Mouse (Mus musculus) hindbrain, embryonic 11.5 days (tissue): Measurements from ENCODE around the gene Src. TPM values are rescaled to one million over a fixed set of nuclear protein-coding genes. Genes with fewer than 3 reads are reported as not detected.

Experiments
- ATAC-seq: fragments of 200-750 bp; cut with Nextera tagmentation; 2 replicates; pipeline ENCODE4 v1.8.0; 2017; ENCODE audit warnings: mild to moderate bottlenecking, moderate TSS enrichment, moderate library complexity; ENCODE audit not compliant: low FRiP score
- DNase-seq: peaks from one replicate; pipeline ENCODE4 v3.0.0-alpha.2; 2015; ENCODE audit warnings: low spot score
- H3K27ac ChIP-seq: fragments of 300-500 bp; sonication (generic); 2 replicates; pipeline ENCODE4 v1.5.1; 2014; ENCODE audit warnings: mild to moderate bottlenecking, low read depth, low read length
- H3K27me3 ChIP-seq: fragments of 300-500 bp; sonication (generic); 2 replicates; pipeline ENCODE4 v1.6.1; 2014; ENCODE audit warnings: mild to moderate bottlenecking, low read length, moderate library complexity, mixed read lengths; ENCODE audit not compliant: control insufficient read depth, insufficient read depth
- H3K36me3 ChIP-seq: fragments of 300-500 bp; sonication (generic); 2 replicates; pipeline ENCODE4 v1.6.1; 2014; ENCODE audit warnings: mild to moderate bottlenecking, low read length, moderate library complexity, mixed read lengths; ENCODE audit not compliant: control insufficient read depth, insufficient read depth
- H3K4me1 ChIP-seq: fragments of 300-500 bp; sonication (generic); replicated peaks from 2 replicates; pipeline ENCODE4 v1.6.1; 2014; ENCODE audit warnings: low read length, mixed read lengths; ENCODE audit not compliant: control insufficient read depth, insufficient read depth
- H3K4me2 ChIP-seq: fragments of 300-500 bp; sonication (generic); replicated peaks from 2 replicates; pipeline ENCODE4 v1.6.1; 2014; ENCODE audit warnings: mild to moderate bottlenecking, low read depth, low read length
- H3K4me3 ChIP-seq: fragments of 300-500 bp; sonication (generic); 2 replicates; pipeline ENCODE4 v1.5.1; 2014; ENCODE audit warnings: low read depth, low read length
- H3K9ac ChIP-seq: fragments of 300-500 bp; sonication (generic); 2 replicates; pipeline ENCODE4 v1.6.1; 2014; ENCODE audit warnings: low read depth, low read length
- H3K9me3 ChIP-seq: fragments of 300-500 bp; sonication (generic); 2 replicates; pipeline ENCODE4 v1.6.1; 2016; ENCODE audit warnings: low read length; ENCODE audit not compliant: control insufficient read depth
- WGBS: fragments of 180-500 bp; shearing (Covaris S2); extraction: QIAGEN DNeasy Blood & Tissue Kit; methylation state at CpG from one replicate; pipeline ENCODE4 v1.1.7; 2014; 5-methylcytosine and 5-hydroxymethylcytosine counted together
- polyA plus RNA-seq: library from polyadenylated mRNA; unstranded; fragments of >200 nt; fragmentation: Nextera tagmentation; extraction: Ambion mirVana; gene quantifications from 2 replicates; pipeline ENCODE4 v1.2.1, GENCODE M21; 2014

The Src gene
- polyA plus RNA-seq, 1 experiment from 2014 or later = 14.4 TPM

DNA sequence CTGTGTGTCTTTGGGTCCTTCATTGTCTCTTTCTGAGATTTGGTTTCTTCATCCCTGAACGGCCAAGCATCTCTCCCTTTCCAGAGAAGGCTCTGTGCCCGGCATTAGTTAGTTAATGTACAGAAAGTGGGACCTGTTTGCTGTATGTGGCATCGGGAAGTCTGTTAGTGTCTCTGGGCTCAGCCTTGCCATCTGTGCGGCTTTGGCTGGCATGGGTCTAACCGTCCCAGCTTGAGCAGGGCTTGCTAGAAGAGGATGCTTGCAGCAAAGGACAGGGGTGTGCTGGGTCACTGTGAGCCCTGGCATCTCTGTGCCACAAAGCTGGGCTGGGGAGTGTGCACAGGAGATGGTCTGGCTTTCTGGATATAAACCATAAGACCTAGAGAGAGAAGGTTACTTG lies 8.9 kb downstream of the Src start:
- no peak overlapping the region for H3K27ac ChIP-seq
- H3K9me3 ChIP-seq = no peaks in the 10 kb centered on the region
- WGBS = 92% methylated on average over 5 of the region's 5 CpGs
- no peak for DNase-seq
- peaks cover 13% of the 10 kb centered on the region for H3K4me1 ChIP-seq
- no peak overlapping the region for H3K4me3 ChIP-seq
- no peak overlapping the region for H3K9ac ChIP-seq
- no peak overlapping the region for H3K4me2 ChIP-seq
- no peaks in the 10 kb centered on the region for H3K27me3 ChIP-seq
- no peaks in the 10 kb centered on the region for H3K36me3 ChIP-seq
- no peak for ATAC-seq

DNA sequence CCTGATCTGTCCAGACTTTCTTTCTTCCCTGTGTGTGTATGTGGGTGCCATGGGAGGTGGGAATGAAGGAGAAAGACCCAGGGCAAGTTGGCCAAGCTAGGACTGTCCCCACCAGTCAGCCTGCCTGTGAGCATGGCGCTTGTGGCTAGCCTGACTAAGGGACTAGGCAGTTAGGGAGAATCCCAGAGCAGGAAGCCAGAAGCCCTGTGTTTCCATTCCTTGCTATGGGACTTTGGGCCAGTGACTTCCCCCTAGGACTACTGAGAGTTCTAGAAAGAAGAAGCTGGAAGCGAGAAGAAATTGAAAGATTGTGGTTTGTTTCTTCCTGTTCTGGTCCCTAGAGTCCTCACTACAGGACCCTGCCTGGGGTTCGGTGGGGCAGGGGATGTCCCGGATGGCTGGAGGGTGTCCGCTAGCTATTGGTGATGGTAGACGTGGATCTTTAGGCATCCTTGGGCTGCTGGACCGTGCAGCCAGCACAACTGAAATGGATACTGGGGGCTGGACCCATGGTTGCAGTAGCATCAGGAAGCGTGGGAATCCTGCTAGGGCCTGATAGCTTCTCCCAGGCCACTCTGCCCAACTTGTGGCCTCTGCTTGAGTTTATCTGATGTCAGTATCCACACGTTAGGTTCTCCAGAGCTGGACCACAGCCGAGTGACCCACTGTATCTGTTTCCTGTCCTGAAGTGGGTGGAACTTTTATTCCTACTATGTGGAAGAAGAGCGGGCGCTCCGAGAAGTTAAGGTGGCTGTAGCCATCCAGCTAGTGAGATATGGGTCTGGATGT lies 10.3 kb downstream of the Src start:
- no peak for ATAC-seq
- peaks cover 13% of the 10 kb centered on the region for H3K4me1 ChIP-seq
- WGBS = 90% methylated on average over 13 of the region's 13 CpGs

DNA sequence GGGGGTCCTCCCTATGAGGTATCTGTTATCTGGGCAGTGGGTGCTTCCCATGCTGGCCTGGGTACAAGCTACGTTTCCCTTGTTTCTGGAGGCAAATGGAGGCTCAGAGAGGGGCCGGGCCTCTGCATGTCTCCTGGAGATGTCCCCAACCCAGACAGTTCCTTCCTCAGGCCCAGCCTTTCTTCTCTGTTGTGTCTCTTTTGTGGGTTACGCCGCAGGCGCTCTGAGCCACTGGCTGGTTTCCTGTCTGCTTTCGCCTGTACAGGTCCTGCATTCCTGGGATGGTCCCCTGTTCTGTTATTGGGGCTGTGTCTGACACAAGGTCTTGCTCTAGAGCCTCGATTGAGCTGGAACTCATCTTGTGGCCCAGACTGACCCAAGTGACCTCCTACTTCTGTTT lies 11.5 kb downstream of the Src start:
- DNase-seq = no peak
- H3K4me3 ChIP-seq = no peak overlapping the region
- no peaks in the 10 kb centered on the region for H3K27me3 ChIP-seq
- no peaks in the 10 kb centered on the region for H3K36me3 ChIP-seq
- H3K27ac ChIP-seq = no peak overlapping the region
- no peaks in the 10 kb centered on the region for H3K9me3 ChIP-seq
- no peak for ATAC-seq
- peaks cover 15% of the 10 kb centered on the region for H3K4me1 ChIP-seq
- WGBS = 79% methylated on average over 7 of the region's 7 CpGs
- H3K4me2 ChIP-seq = no peak overlapping the region
- no peak overlapping the region for H3K9ac ChIP-seq

More for the DNA sequence above, 10.3 kb downstream of the Src start:
- no peaks in the 10 kb centered on the region for H3K36me3 ChIP-seq
- no peak overlapping the region for H3K9ac ChIP-seq
- no peak overlapping the region for H3K4me2 ChIP-seq
- H3K27ac ChIP-seq = no peak overlapping the region
- no peak for DNase-seq
- H3K27me3 ChIP-seq = no peaks in the 10 kb centered on the region
- no peaks in the 10 kb centered on the region for H3K9me3 ChIP-seq
- H3K4me3 ChIP-seq = no peak overlapping the region

DNA sequence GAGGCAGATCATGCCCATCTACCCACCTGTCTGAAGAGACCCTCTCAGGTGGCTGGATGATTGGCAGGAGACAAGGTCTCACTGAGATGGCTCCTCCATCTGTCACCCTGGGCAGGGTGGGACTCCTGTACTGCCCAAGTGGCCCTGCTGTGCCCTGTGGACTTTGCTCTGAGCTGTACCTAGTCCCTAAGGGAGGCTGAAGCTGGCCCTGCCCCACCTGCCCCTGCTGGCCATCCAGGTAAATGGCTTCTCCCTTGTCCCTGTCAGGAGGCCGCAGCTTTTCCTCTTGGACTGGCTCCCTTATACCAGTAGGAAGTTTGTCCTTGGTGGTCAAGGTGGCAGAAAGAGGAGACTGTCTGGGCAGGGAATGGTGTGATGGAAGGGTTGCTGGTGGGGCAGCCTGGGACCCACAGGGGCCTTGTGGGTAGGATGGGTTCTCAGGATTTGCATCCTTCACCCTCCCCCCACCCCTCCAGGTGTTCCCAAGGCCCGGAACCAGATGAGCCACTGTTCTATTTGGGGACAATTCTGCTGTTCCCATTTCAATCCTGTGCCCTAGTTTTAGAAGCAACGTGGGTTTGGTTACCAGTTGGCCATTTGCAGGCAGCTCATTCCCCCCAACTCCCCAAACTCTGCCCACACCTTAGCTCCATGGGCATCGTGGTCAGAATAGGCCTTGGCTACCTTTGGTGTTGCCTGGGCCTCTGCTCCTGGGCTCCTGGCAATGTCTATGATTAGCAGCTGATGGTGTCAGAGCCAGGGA lies 12.6 kb downstream of the Src start:
- no peak for DNase-seq
- Histone ChIP-seq H3K9me3 (no peaks in the 10 kb centered on the region), H3K27me3 (no peaks in the 10 kb centered on the region), H3K9ac (no peak overlapping the region), H3K4me3 (no peak overlapping the region), H3K36me3 (no peaks in the 10 kb centered on the region), H3K4me2 (no peak overlapping the region), H3K27ac (no peak overlapping the region), H3K4me1 (peaks cover 9% of the 10 kb centered on the region)
- 80% methylated on average over 4 of the region's 4 CpGs for WGBS
- ATAC-seq = no peak

DNA sequence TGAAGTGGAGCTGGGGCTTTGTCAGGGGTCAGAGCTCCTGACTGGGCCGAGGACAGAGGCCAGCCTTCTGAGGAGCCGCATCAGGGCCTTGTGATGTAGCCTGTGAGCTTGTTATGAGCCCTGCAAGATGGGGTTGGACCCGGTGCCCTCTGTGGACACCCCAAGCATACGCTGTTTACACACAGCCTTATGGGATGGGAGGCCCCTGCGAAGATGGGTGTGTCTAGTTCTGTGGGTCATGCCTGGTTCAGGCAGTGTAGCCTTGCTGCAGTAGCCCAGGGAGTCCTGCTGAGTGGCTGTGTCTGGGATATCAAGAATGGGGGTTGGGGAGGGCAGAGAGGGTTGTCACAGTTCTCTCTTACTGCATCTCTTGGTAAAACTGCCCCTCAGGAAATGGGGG lies 13.7 kb downstream of the Src start:
- ATAC-seq = no peak
- H3K4me3 ChIP-seq = no peak overlapping the region
- 0 out of 2 replicates have a peak overlapping the region, but pooled peaks have one; percentile 11 for H3K9ac ChIP-seq
- H3K4me2 ChIP-seq = no peak overlapping the region
- no peak for DNase-seq
- H3K9me3 ChIP-seq = no peaks in the 10 kb centered on the region
- peaks cover 9% of the 10 kb centered on the region for H3K4me1 ChIP-seq
- 72% methylated on average over 5 of the region's 5 CpGs for WGBS
- no peaks in the 10 kb centered on the region for H3K27me3 ChIP-seq
- H3K36me3 ChIP-seq = no peaks in the 10 kb centered on the region
- H3K27ac ChIP-seq = no peak overlapping the region

DNA sequence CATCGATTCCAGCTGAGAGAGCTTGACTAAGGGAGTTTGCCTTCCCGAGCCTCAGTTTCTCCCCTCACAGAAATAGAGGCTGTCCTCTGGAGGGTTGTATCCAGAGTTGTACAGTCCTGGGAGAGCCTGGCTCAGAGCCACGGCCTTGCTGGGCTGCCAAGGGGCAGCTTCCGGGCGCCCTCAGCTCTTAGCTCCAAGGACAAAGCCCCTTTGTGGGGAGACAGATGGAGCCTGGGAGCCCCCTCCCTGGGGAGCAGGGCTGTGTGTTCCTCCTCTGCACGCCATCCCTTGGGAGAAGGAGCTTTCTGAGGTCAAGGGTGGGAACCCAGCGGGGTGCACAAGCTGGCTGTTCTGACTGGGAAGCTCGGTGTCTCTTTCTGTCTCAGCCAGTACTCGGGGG lies 14.2 kb downstream of the Src start:
- DNase-seq (no peak), ATAC-seq (no peak)
- WGBS = 70% methylated on average over 8 of the region's 9 CpGs

DNA sequence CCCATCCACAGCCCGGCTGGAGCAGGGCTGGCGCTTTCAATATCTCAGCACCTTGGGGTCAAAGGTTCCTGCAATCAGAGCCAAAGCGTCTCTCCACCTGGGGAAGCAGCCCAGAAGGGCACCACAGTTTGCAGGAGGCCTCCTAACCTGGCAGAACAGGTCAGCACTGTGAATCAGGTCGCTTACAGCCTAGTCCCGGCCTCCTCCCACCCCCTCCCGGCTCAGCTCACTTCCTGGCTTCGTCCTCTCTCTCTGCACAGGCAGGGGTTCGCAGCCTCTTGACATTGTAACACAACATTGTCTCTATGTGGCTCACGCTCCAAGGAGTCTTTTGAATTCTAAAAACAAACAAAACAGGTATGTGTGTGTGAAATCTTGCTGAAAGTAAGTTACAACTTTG lies 15.8 kb downstream of the Src start:
- Histone ChIP-seq H3K9me3 (no peaks in the 10 kb centered on the region), H3K27ac (no peak overlapping the region), H3K27me3 (no peaks in the 10 kb centered on the region), H3K36me3 (no peaks in the 10 kb centered on the region), H3K4me1 (peaks cover 9% of the 10 kb centered on the region), H3K9ac (no peak overlapping the region), H3K4me3 (no peak overlapping the region), H3K4me2 (no peak overlapping the region)
- no peak for ATAC-seq
- DNase-seq = no peak
- WGBS = 34% methylated on average over 9 of the region's 9 CpGs

More for the DNA sequence above, 14.2 kb downstream of the Src start:
- Histone ChIP-seq H3K9me3 (no peaks in the 10 kb centered on the region), H3K4me1 (peaks cover 9% of the 10 kb centered on the region), H3K9ac (no peak overlapping the region), H3K27ac (no peak overlapping the region), H3K4me2 (no peak overlapping the region), H3K27me3 (no peaks in the 10 kb centered on the region), H3K4me3 (no peak overlapping the region), H3K36me3 (no peaks in the 10 kb centered on the region)

DNA sequence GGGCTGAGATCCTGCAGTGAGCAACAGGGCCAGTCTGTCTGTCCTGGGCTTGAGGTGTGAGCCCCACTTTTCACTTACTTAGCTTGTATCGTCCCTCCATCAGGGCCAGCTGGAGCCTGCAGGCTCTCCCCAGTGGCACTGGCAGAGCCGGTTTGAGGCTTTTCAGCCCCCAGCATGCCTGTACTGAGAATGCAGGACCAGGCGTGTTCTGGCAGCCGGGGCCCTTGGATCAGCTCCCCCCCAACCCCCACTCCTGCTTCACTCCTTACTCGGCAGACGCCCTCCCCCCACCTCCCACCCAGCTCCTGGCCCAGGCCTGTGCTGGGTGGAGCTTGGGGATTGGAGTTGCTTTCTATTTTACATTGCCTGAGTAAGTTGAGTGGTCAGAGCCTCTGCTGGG lies 16.3 kb downstream of the Src start:
- Histone ChIP-seq H3K4me3 (no peak overlapping the region), H3K9me3 (no peaks in the 10 kb centered on the region), H3K27me3 (no peaks in the 10 kb centered on the region), H3K36me3 (no peaks in the 10 kb centered on the region), H3K27ac (no peak overlapping the region), H3K4me2 (no peak overlapping the region), H3K9ac (no peak overlapping the region), H3K4me1 (peaks cover 9% of the 10 kb centered on the region)
- WGBS = 34% methylated on average over 5 of the region's 6 CpGs
- ATAC-seq (no peak), DNase-seq (peak; percentile 10)

DNA sequence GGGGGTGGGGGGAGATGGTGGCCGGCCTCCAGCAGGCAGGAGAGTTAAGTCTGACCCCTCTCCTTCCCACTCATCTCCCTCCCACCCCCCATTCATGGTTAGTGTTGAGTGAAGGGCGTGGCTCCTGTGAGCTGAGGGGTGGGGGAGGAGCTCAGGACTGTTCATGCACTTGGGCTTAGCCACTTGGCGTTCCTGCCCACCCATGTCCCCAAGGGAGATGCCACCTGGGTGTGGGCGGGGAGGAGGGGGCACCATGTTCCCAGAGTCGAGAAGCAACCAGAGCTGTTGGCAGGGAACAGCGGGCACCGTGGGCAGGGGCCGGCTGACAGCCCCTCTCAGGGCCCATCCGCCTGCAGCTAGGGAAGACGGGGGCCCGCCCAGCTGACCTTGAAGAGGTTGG lies 18.3 kb downstream of the Src start:
- H3K36me3 ChIP-seq = peaks cover 6% of the 10 kb centered on the region; the same call in 1 of the 2 replicates
- WGBS = 84% methylated on average over 11 of the region's 11 CpGs
- no peak for DNase-seq

More for the DNA sequence above, 18.3 kb downstream of the Src start:
- no peak overlapping the region for H3K27ac ChIP-seq
- no peak for ATAC-seq
- H3K9ac ChIP-seq = no peak overlapping the region
- H3K4me3 ChIP-seq = no peak overlapping the region
- peaks cover 9% of the 10 kb centered on the region for H3K4me1 ChIP-seq
- H3K9me3 ChIP-seq = no peaks in the 10 kb centered on the region
- H3K4me2 ChIP-seq = no peak overlapping the region
- no peaks in the 10 kb centered on the region for H3K27me3 ChIP-seq
